Mouse (Mus musculus): Measurements from ENCODE around the gene Polr3h. TPM values are rescaled to one million over a fixed set of nuclear protein-coding genes. Genes with fewer than 3 reads are reported as not detected.
"Not testable (repeated sequence)": the region's sequence is repeated elsewhere in the genome, so short reads cannot be mapped to it uniquely, and the experiment has no call there.

Gene Polr3h
- polyA plus RNA-seq (2012; rRNA removed) = 3.7 and 5.2 TPM in 2 replicates

GRCm38 (mm10) chr15:81925760-81926445, at the start of gene Polr3h:
Polr3h (minus strand) TSS chr15:81926240.
- Histone ChIP-seq H3K4me1 (ENCODE audit: control insufficient read depth, insufficient read depth, insufficient read length, low read length) (peaks cover 10% of the 10 kb centered on the region), H3K4me3 (ENCODE audit: low read depth, low read length) (peak within 1 kb of the TSS; percentile 69), H3K27ac (ENCODE audit: insufficient read depth, low read depth, low read length) (no peak within 1 kb of the TSS), H3K27me3 (ENCODE audit: control insufficient read depth, insufficient read depth, low read length) (no peaks in the 10 kb centered on the region), H3K36me3 (ENCODE audit: control insufficient read depth, insufficient read depth, low read length) (no peaks in the 10 kb centered on the region)
- TF ChIP-seq POLR2A (IDR thresholded peaks at IDR 0.05; ENCODE audit: low read depth, low read length) = peak; percentile 49; the same call in 1 of the 2 replicates
- TF ChIP-seq CTCF (IDR thresholded peaks at IDR 0.05; ENCODE audit: extremely low read depth, insufficient read length, insufficient replicate concordance, low read depth, low read length) = no peak
- WGBS = under 1% methylated on average over 54 of the region's 54 CpGs

DNA sequence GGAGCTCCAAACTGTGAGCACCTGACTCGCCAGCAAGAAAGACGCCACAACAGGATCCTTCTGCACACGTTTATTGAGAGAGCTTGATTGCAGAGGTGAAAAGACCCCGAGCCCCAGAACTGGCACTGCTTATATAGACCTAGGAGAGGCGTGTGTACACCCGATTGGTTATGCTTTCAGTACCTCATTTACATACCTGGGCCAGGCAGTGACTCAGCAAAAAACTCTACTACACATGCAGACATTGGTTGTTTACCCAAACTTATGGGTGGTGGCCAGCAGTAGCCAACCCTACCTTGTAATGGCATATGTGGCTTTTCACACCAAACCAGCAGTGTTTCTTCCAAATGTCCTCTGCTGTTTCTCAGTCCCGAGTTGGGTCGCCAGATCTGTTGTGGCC, 49.1 kb upstream of the Polr3h start:
- H3K27me3 ChIP-seq (ENCODE audit: control insufficient read depth, insufficient read depth, low read length); H3K36me3 ChIP-seq (ENCODE audit: control insufficient read depth, insufficient read depth, low read length); H3K4me1 ChIP-seq (ENCODE audit: control insufficient read depth, insufficient read depth, insufficient read length, low read length); H3K27ac ChIP-seq (ENCODE audit: insufficient read depth, low read depth, low read length); H3K4me3 ChIP-seq (ENCODE audit: low read depth, low read length): not testable (repeated sequence)
- 92% methylated on average over 8 of the region's 8 CpGs for WGBS

DNA sequence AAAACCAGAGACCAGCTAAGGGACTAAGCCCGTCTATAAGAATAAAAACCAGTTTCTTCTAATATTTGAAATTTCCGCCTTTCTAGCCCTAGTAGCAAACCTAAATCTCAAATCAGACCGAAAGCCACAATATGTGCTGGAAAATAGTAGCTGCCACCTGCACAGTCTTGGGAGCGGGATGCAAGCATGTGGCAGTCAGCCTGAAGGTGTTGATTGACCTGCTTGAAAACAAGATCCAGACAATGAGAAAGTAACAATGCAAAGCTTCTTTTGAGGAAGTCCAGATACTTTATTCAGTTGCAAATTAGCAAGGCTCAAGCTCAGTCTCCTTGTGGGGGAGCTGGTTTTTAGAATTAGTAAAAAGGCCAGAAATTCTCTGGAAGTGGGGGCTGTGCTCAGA, 44.5 kb upstream of the Polr3h start:
- not testable (repeated sequence) for H3K36me3 ChIP-seq (ENCODE audit: control insufficient read depth, insufficient read depth, low read length); H3K4me1 ChIP-seq (ENCODE audit: control insufficient read depth, insufficient read depth, insufficient read length, low read length); H3K4me3 ChIP-seq (ENCODE audit: low read depth, low read length); H3K27me3 ChIP-seq (ENCODE audit: control insufficient read depth, insufficient read depth, low read length); H3K27ac ChIP-seq (ENCODE audit: insufficient read depth, low read depth, low read length)
- WGBS = 97% methylated on average over 4 of the region's 4 CpGs

DNA sequence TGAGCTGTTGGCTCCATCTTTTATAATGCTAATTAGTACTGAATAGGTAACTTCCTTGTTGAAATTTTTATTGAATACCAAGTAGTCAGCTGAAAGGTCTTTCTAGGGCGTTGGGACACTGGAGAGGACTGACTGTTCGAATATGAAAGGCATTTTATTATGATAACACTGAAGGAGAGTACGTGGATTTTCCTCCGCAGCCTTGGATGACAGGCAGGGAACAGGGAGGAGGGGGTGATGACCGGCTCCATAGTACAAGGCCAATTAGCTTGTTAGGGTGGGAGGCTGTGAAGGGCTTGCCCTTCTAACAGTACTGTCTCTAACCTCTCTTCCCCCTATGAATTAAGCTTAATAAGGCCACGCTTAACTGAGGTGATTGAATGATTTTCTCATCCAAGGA, 43.6 kb upstream of the Polr3h start:
- H3K27ac ChIP-seq (ENCODE audit: insufficient read depth, low read depth, low read length); H3K4me3 ChIP-seq (ENCODE audit: low read depth, low read length); H3K27me3 ChIP-seq (ENCODE audit: control insufficient read depth, insufficient read depth, low read length); H3K4me1 ChIP-seq (ENCODE audit: control insufficient read depth, insufficient read depth, insufficient read length, low read length); H3K36me3 ChIP-seq (ENCODE audit: control insufficient read depth, insufficient read depth, low read length): not testable (repeated sequence)
- 74% methylated on average over 6 of the region's 6 CpGs for WGBS

- WGBS = 44% methylated on average over 7 of the region's 7 CpGs
- Histone ChIP-seq H3K4me1 (ENCODE audit: control insufficient read depth, insufficient read depth, insufficient read length, low read length) (no peaks in the 10 kb centered on the region; the same call in 1 of the 2 replicates), H3K27me3 (ENCODE audit: control insufficient read depth, insufficient read depth, low read length) (no peaks in the 10 kb centered on the region), H3K27ac (ENCODE audit: insufficient read depth, low read depth, low read length) (no peak overlapping the region), H3K36me3 (ENCODE audit: control insufficient read depth, insufficient read depth, low read length) (no peaks in the 10 kb centered on the region), H3K4me3 (ENCODE audit: low read depth, low read length) (no peak overlapping the region)
- TF ChIP-seq CTCF (IDR thresholded peaks at IDR 0.05; ENCODE audit: extremely low read depth, insufficient read length, insufficient replicate concordance, low read depth, low read length) = no peak
- TF ChIP-seq POLR2A (IDR thresholded peaks at IDR 0.05; ENCODE audit: low read depth, low read length) = no peak
These were observed 43.1 kb upstream of the Polr3h start for GRCm38 (mm10) chr15:81969173-81969572.

GRCm38 (mm10) chr15:81968447-81968846, 42.4 kb upstream of the Polr3h start:
- H3K4me1 ChIP-seq (ENCODE audit: control insufficient read depth, insufficient read depth, insufficient read length, low read length) = no peaks in the 10 kb centered on the region; the same call in 1 of the 2 replicates
- TF ChIP-seq POLR2A (IDR thresholded peaks at IDR 0.05; ENCODE audit: low read depth, low read length) = no peak
- TF ChIP-seq CTCF (IDR thresholded peaks at IDR 0.05; ENCODE audit: extremely low read depth, insufficient read length, insufficient replicate concordance, low read depth, low read length) = no peak
- 49% methylated on average over 2 of the region's 2 CpGs for WGBS

DNA sequence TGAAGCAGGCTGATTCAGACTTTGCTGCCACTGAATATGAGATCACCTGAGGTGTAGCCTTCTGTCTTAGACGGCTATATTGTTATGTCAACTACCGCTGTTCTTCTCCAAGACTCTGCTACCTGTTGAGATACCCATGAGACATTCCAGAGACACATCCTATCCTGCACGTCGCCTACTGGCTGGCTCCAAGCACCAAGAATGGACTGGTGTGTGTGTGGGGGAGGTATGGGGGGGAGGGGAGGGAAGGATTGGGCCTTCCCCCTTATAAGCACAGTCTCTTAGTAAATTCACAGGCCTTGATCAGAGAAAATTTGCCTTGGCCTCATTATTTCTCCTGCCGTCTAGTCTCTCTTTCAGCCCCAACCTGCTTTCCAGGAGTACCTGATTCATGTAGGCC, 41.8 kb upstream of the Polr3h start:
- 91% methylated on average over 5 of the region's 5 CpGs for WGBS
- Histone ChIP-seq H3K4me1 (ENCODE audit: control insufficient read depth, insufficient read depth, insufficient read length, low read length) (no peaks in the 10 kb centered on the region; the same call in 1 of the 2 replicates), H3K27ac (ENCODE audit: insufficient read depth, low read depth, low read length) (no peak overlapping the region), H3K36me3 (ENCODE audit: control insufficient read depth, insufficient read depth, low read length) (no peaks in the 10 kb centered on the region), H3K4me3 (ENCODE audit: low read depth, low read length) (no peak overlapping the region), H3K27me3 (ENCODE audit: control insufficient read depth, insufficient read depth, low read length) (no peaks in the 10 kb centered on the region)
- no peak for TF ChIP-seq POLR2A (IDR thresholded peaks at IDR 0.05; ENCODE audit: low read depth, low read length)
- no peak for TF ChIP-seq CTCF (IDR thresholded peaks at IDR 0.05; ENCODE audit: extremely low read depth, insufficient read length, insufficient replicate concordance, low read depth, low read length)

More at GRCm38 (mm10) chr15:81968447-81968846, 42.4 kb upstream of the Polr3h start:
- Histone ChIP-seq H3K27me3 (ENCODE audit: control insufficient read depth, insufficient read depth, low read length) (no peaks in the 10 kb centered on the region), H3K36me3 (ENCODE audit: control insufficient read depth, insufficient read depth, low read length) (no peaks in the 10 kb centered on the region), H3K4me3 (ENCODE audit: low read depth, low read length) (no peak overlapping the region), H3K27ac (ENCODE audit: insufficient read depth, low read depth, low read length) (no peak overlapping the region)
